Mouse (Mus musculus) heart, postnatal 25 days (tissue): ENCODE results near the gene Gtpbp3. TPM values are rescaled to one million over a fixed set of nuclear protein-coding genes. Genes with fewer than 3 reads are reported as not detected.

Source experiments
- DNase-seq: peaks from one replicate; pipeline ENCODE4 v3.0.0; 2022; ENCODE audit warnings: low spot score
- intact Hi-C: fragments of 180-260 bp; cut with DNase I; formaldehyde crosslinking; loops from one replicate; pipeline ENCODE4 v1.15.1; 2025
- total RNA-seq, 2 experiments: library from RNA; stranded (reverse); gene quantifications; 2 replicates each; pipeline ENCODE4 v1.2.3; 2021

The Gtpbp3 gene
- 10 to 100 TPM; 18.5 to 19.4 TPM for total RNA-seq

DNA sequence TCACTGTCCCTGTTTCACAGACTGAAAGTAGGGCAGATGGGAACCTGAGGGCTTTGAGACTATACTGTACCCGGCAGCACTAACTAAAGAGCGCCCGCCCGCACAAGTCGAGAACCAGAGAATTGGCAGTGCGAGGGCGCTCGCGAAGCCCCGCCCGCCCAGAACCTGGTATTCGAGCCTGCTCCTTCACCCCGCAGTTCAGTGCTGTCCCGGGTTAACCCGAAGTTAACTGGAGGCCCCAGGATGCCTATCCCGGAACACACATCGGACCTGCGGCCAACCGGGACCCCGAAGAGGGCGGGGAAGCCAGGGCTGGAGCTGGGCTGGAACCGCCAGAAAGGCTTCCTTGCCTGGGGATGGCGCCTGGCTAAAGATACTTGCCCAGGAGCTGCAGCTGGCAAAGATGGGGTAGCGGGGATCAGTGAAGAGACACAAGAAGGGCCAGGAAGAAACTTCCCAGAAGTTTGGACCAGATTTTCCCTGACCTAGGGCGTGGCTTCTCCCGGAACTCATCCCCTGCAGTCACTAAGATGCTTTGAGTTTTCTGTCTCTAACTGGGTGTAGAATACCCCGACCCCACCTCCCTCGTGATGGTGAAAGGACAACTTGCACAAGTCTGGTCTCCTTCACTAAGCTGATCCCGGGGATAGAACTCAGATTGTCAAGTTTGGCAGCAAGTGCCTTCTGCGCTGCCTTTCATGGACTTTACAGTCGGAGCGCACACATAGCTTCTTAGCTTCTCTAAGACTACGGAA is at the start of gene Gtpbp3:
Gene Gtpbp3 (plus strand): TSS at position 413 of the 755 bp plus-strand sequence.
- peak; percentile 77 for DNase-seq
- intact Hi-C loops = no loop called here

GRCm38 (mm10) chr8:71441404-71441803 is 46.5 kb upstream of the Gtpbp3 start:
- intact Hi-C loops = loop anchor here (2.0 kb wide), 3 partner anchors 77 to 219 kb away; partner anchors contain the start of gene Fam129c
- no peak for DNase-seq

- no peak for DNase-seq
- intact Hi-C loops = no loop called here
Observed at GRCm38 (mm10) chr8:71445096-71445495, 42.8 kb upstream of the Gtpbp3 start.

DNA sequence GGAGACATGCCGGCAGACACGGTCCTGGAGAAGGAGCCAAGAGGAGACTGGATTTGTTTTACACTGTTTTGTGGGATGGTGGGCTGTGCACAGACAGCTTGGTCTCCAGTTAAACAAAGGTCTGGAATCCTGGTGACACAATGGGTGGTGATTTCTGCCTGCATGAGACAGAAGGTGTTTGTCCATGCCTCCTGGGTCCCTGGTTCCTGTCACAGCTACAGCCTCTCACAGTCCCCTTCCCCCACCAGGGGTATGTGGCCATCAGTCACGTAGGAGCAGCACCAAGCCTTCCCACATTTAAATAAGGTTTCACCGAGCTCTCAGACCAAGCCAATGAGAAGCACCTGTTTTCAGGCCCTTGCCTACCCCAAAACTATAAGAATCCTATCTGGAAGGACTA is 36.6 kb upstream of the Gtpbp3 start:
- no peak for DNase-seq

GRCm38 (mm10) chr8:71451777-71452176 is 36.1 kb upstream of the Gtpbp3 start:
- intact Hi-C loops = no loop called here
- DNase-seq = no peak

More for the DNA sequence above, 36.6 kb upstream of the Gtpbp3 start:
- intact Hi-C loops = no loop called here

DNA sequence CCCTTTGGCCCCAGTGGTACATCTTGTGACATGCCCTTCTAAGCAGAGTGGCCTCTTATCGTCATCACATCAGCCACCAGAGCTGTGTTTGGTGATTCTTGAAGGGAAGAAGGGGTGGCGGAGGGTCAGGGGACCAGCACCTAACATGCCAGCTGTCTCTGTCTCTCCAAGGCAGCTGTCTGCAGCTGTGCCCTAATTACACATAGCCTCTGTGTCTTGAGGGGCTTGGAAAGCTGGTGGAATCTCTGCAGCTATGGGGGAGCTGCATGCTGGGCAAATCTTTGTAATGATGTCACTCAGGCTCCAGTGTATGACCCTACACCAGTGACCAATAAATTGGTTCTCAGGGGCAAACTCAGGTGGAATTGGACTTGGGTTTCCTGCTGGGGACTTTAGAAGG is 35.2 kb upstream of the Gtpbp3 start:
- intact Hi-C loops = no loop called here
- DNase-seq = no peak

- DNase-seq = no peak
- intact Hi-C loops = no loop called here
Observed at GRCm38 (mm10) chr8:71454668-71455067, 33.2 kb upstream of the Gtpbp3 start.

GRCm38 (mm10) chr8:71456906-71457305 is 31.0 kb upstream of the Gtpbp3 start:
- intact Hi-C loops = no loop called here

GRCm38 (mm10) chr8:71457659-71458270 is 30.1 kb upstream of the Gtpbp3 start:
- intact Hi-C loops = no loop called here
- no peak for DNase-seq

More at GRCm38 (mm10) chr8:71456906-71457305, 31.0 kb upstream of the Gtpbp3 start:
- no peak for DNase-seq

DNA sequence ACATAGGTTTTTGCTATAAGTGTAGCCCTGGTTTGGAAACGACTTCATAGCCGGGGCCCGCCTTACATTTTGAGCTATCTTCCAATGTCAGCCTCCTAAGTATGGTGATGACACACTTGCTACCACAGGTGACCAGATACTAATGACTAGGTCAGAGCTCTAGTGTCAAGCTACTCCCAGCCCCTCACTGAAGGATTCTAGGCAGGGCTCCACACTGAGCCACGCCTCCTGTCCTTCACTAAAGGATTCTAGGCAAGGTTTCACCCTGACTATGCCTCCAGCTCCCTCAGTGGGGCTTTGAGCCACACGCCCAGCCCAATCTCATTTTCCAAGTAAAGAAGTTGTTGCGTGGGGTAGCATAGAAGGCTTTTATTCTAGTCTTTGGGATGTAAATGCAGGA is 27.2 kb upstream of the Gtpbp3 start:
- no peak for DNase-seq
- intact Hi-C loops = loop anchor here (2.0 kb wide), 1 partner anchor 18 kb away; no protein-coding TSS in a partner anchor

DNA sequence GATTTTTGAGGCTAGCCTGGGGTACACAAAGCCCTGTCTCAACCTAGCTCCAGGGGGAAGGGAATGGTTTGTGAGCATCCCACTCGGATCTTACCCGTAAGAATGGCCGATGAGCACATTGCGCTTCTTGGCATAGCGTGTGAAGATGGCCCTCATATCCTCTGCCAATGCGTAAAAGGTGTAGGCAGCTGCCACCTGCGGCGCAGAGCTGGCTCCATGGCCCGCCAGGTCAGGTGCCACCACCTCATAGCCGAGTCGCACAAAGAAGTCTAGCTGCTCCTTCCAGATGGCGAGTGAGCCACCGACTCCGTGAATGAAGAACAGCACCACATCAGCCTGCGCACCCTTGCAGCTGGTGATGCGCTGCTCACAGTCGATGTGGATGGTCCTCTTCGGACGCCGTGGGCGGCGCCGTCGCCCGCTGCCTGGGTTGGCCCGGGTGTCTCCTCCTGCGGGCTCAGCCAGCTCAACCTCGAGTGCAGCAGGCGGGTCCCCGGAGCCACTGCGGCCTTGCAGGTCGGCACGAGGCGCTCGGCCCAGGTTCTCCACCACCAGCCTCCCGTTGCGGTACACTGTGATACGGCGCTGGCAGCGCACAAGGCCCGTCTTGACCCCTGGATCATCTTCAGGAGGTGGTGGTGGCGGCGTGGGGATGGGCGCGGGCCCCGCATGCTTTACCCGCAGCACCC is 26.6 kb upstream of the Gtpbp3 start:
- DNase-seq = no peak
- intact Hi-C loops = loop anchor here (2.0 kb wide), 1 partner anchor 18 kb away; no protein-coding TSS in a partner anchor

- no peak for DNase-seq
- intact Hi-C loops = loop anchor here (1.0 kb wide), 1 partner anchor 83 kb away; no protein-coding TSS in a partner anchor
Observed at GRCm38 (mm10) chr8:71462191-71462590, 25.7 kb upstream of the Gtpbp3 start.

DNA sequence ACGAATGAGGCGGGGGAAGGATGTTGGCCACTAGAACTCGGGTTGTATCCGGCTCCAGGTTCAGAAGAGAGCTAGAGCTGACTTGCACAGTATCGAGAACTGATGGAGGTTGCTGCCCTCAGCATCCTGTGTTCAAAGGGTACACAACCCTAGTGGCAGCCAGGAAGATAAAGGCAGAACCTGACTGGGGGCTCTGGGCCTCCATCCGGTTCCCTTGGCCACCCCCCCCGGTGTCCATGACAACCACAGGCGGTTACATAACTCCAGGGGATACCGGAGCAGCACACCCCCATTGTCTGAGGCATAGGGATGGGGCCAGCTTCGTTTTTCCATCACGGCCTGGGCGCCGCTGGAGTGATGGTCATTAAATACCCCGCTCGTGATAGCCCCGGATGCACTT is 25.1 kb upstream of the Gtpbp3 start:
- no peak for DNase-seq

GRCm38 (mm10) chr8:71463188-71464033 is 24.5 kb upstream of the Gtpbp3 start, which contains the start of gene Abhd8:
Abhd8 (minus strand) TSS chr8:71463655.
- DNase-seq = peak; percentile 96
- intact Hi-C loops = no loop called here

More for the DNA sequence above, 25.1 kb upstream of the Gtpbp3 start:
- intact Hi-C loops = loop anchor here (1.0 kb wide), 1 partner anchor 83 kb away; no protein-coding TSS in a partner anchor

GRCm38 (mm10) chr8:71464513-71465500 is 23.1 kb upstream of the Gtpbp3 start, which contains the start of gene Mrpl34:
Mrpl34 (plus strand) TSS chr8:71464959.
- DNase-seq = peak; percentile 98
- intact Hi-C loops = no loop called here

DNA sequence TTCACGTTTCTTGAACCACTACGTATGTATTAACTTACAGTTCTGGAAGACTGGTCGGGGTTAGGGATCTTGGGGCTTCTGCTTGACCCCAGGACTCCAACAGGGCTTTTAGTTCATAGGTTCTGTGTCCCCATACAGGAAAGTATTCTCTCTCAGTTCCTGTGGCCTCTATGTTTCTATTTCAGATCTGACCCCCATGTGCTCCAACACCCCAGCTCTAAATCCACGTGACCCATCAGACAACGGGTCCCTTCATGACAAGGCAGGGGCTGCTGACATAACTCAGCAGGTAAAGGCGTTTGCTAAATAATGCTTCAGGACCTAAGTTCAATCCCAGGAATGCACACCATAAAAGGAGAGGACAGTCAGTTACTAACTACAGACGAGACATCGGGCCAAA is 22.2 kb upstream of the Gtpbp3 start:
- intact Hi-C loops = no loop called here
- DNase-seq = no peak

- intact Hi-C loops = no loop called here
- DNase-seq = no peak
Observed at GRCm38 (mm10) chr8:71466198-71466597, 21.7 kb upstream of the Gtpbp3 start.

DNA sequence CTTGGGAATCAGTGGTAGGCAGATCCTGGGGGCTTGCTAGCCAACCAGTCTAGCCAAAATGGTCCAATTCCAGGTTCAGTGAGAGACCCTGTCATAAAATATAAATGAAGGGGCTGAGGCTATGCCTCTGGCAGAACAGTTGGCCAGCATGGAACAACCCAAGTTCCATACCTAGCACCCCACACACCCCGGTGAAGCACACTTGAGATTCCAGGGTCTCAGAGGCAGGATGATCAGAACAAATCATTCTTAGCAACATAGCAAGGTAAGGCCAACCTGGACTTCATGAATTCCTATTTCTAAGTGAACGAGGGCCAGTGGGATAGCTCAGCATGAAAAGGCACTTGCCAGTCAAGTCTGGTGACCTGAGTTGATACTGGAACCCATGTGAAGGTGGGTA is 20.7 kb upstream of the Gtpbp3 start:
- no peak for DNase-seq
- intact Hi-C loops = no loop called here
